Mouse (Mus musculus) heart, postnatal 0 days (tissue): Measurements from ENCODE around the gene Uaca.

Experiments
- CTCF ChIP-seq: IDR thresholded peaks from 2 replicates; pipeline ENCODE4 v1.5.1; 2016; ENCODE audit warnings: antibody characterized with exemption, control low read depth, low read depth
- EP300 ChIP-seq: IDR thresholded peaks from 2 replicates; pipeline ENCODE4 v1.6.1; 2016; ENCODE audit warnings: antibody characterized with exemption, low read depth

- TF ChIP-seq CTCF (no peak), EP300 (no peak)
Observed at GRCm38 (mm10) chr9:60744971-60745370, 49.4 kb upstream of the Uaca start.
